Mouse (Mus musculus) limb, embryonic 12.5 days (tissue): Measurements from ENCODE around the gene Mfsd5. TPM values are rescaled to one million over a fixed set of nuclear protein-coding genes. Genes with fewer than 3 reads are reported as not detected.
A peak's percentile ranks its signal among the peaks of the same experiment; 100 is the strongest.

ENCODE experiments used
- ATAC-seq: fragments of 200-750 bp; cut with Nextera tagmentation; 2 replicates; pipeline ENCODE4 v1.8.0; 2017; ENCODE audit warnings: low read depth, moderate TSS enrichment; ENCODE audit not compliant: insufficient number of reproducible peaks, insufficient read depth, low FRiP score, low TSS enrichment
- H3K27ac ChIP-seq: fragments of 300-500 bp; sonication (generic); 2 replicates; pipeline ENCODE4 v1.5.1; 2016; ENCODE audit warnings: mild to moderate bottlenecking, moderate library complexity
- H3K27me3 ChIP-seq: fragments of 300-500 bp; sonication (generic); 2 replicates; pipeline ENCODE4 v1.6.1; 2016; ENCODE audit warnings: mild to moderate bottlenecking, moderate library complexity
- H3K36me3 ChIP-seq: fragments of 300-500 bp; sonication (generic); 2 replicates; pipeline ENCODE4 v1.6.1; 2016; ENCODE audit warnings: mild to moderate bottlenecking, moderate library complexity
- H3K4me1 ChIP-seq: fragments of 300-500 bp; sonication (generic); replicated peaks from 2 replicates; pipeline ENCODE4 v1.6.1; 2016
- H3K4me2 ChIP-seq: fragments of 300-500 bp; sonication (generic); 2 replicates; pipeline ENCODE4 v1.6.1; 2016; ENCODE audit warnings: mild to moderate bottlenecking, moderate library complexity
- H3K4me3 ChIP-seq: fragments of 300-500 bp; sonication (generic); replicated peaks from 2 replicates; pipeline ENCODE4 v1.5.1; 2016; ENCODE audit warnings: mild to moderate bottlenecking
- H3K9ac ChIP-seq: fragments of 300-500 bp; sonication (generic); replicated peaks from 2 replicates; pipeline ENCODE4 v1.6.1; 2016; ENCODE audit warnings: mild to moderate bottlenecking, moderate library complexity
- H3K9me3 ChIP-seq: fragments of 300-500 bp; sonication (generic); 2 replicates; pipeline ENCODE4 v1.6.1; 2016; ENCODE audit warnings: mild to moderate bottlenecking, moderate library complexity
- WGBS: fragments of 180-500 bp; shearing (Covaris S2); methylation state at CpG from one replicate; pipeline ENCODE4 v1.1.7; 2016; 5-methylcytosine and 5-hydroxymethylcytosine counted together
- polyA plus RNA-seq: library from polyadenylated mRNA; unstranded; fragments of >200 nt; fragmentation: Nextera tagmentation; extraction: Ambion mirVana; gene quantifications from 2 replicates; pipeline ENCODE4 v1.2.1, GENCODE M21; 2016

Mfsd5 gene
- polyA plus RNA-seq, 1 experiment from 2014 or later: 58.8 TPM

GRCm38 (mm10) chr15:102242404-102243228 lies 36.6 kb upstream of the Mfsd5 start:
- Histone ChIP-seq H3K9ac (no peak overlapping the region; the same call in 1 of the 2 replicates), H3K27ac (peak overlapping the region; percentile 100), H3K9me3 (no peaks in the 10 kb centered on the region), H3K4me1 (peaks cover 48% of the 10 kb centered on the region), H3K27me3 (no peaks in the 10 kb centered on the region), H3K4me2 (peak overlapping the region; percentile 97), H3K36me3 (peaks cover 44% of the 10 kb centered on the region), H3K4me3 (peak overlapping the region; percentile 67)
- WGBS: 25% methylated on average over 12 of the region's 12 CpGs
- no peak for ATAC-seq

GRCm38 (mm10) chr15:102243229-102244190 lies 35.7 kb upstream of the Mfsd5 start:
- WGBS: 6% methylated on average over 22 of the region's 22 CpGs
- Histone ChIP-seq H3K9ac (peak overlapping the region; percentile 62), H3K36me3 (peaks cover 35% of the 10 kb centered on the region), H3K4me2 (peak overlapping the region; percentile 97), H3K4me1 (peaks cover 51% of the 10 kb centered on the region), H3K9me3 (no peaks in the 10 kb centered on the region), H3K27ac (peak overlapping the region; percentile 100), H3K4me3 (peak overlapping the region; percentile 67), H3K27me3 (no peaks in the 10 kb centered on the region)
- no peak for ATAC-seq

- H3K36me3 ChIP-seq: peaks cover 25% of the 10 kb centered on the region
- peak overlapping the region; percentile 67 for H3K4me3 ChIP-seq
- peaks cover 61% of the 10 kb centered on the region for H3K4me1 ChIP-seq
- H3K9me3 ChIP-seq: no peaks in the 10 kb centered on the region
- H3K4me2 ChIP-seq: peak overlapping the region; percentile 97
- no peaks in the 10 kb centered on the region for H3K27me3 ChIP-seq
- no peak for ATAC-seq
- H3K9ac ChIP-seq: peak overlapping the region; percentile 82
- WGBS: 2% methylated on average over 19 of the region's 19 CpGs
- H3K27ac ChIP-seq: peak overlapping the region; percentile 100
These were observed 34.7 kb upstream of the Mfsd5 start for GRCm38 (mm10) chr15:102244306-102245191.

- no peak for ATAC-seq
- Histone ChIP-seq H3K4me1 (peaks cover 70% of the 10 kb centered on the region), H3K36me3 (peaks cover 26% of the 10 kb centered on the region), H3K4me2 (peak overlapping the region; percentile 97), H3K4me3 (peak overlapping the region; percentile 67), H3K9ac (peak overlapping the region; percentile 82), H3K9me3 (no peaks in the 10 kb centered on the region), H3K27me3 (no peaks in the 10 kb centered on the region), H3K27ac (peak overlapping the region; percentile 100)
- WGBS: under 1% methylated on average over 14 of the region's 14 CpGs
These were observed 33.8 kb upstream of the Mfsd5 start for GRCm38 (mm10) chr15:102245461-102245881.

- Histone ChIP-seq H3K36me3 (peaks cover 26% of the 10 kb centered on the region), H3K4me1 (peaks cover 76% of the 10 kb centered on the region), H3K4me2 (peak overlapping the region; percentile 97), H3K9me3 (no peaks in the 10 kb centered on the region), H3K27ac (peak overlapping the region; percentile 100), H3K27me3 (no peaks in the 10 kb centered on the region), H3K4me3 (peak overlapping the region; percentile 67), H3K9ac (peak overlapping the region; percentile 82)
- under 1% methylated on average over 40 of the region's 44 CpGs for WGBS
- ATAC-seq: peak; percentile 26
These were observed 33.1 kb upstream of the Mfsd5 start for GRCm38 (mm10) chr15:102245891-102246741.

GRCm38 (mm10) chr15:102246866-102247251 lies 32.4 kb upstream of the Mfsd5 start:
- H3K4me1 ChIP-seq: peaks cover 81% of the 10 kb centered on the region
- no peaks in the 10 kb centered on the region for H3K27me3 ChIP-seq
- H3K27ac ChIP-seq: peak overlapping the region; percentile 100
- H3K9me3 ChIP-seq: no peaks in the 10 kb centered on the region
- peaks cover 26% of the 10 kb centered on the region for H3K36me3 ChIP-seq
- ATAC-seq: peak; percentile 38
- peak overlapping the region; percentile 82 for H3K9ac ChIP-seq
- H3K4me3 ChIP-seq: peak overlapping the region; percentile 67
- peak overlapping the region; percentile 97 for H3K4me2 ChIP-seq
- 0% methylated on average over 34 of the region's 35 CpGs for WGBS

- Histone ChIP-seq H3K27me3 (no peaks in the 10 kb centered on the region), H3K9me3 (no peaks in the 10 kb centered on the region), H3K9ac (peak overlapping the region; percentile 67), H3K4me2 (peak overlapping the region; percentile 97), H3K27ac (peak overlapping the region; percentile 100), H3K36me3 (peaks cover 29% of the 10 kb centered on the region), H3K4me3 (peak overlapping the region; percentile 67), H3K4me1 (peaks cover 81% of the 10 kb centered on the region)
- peak; percentile 13 for ATAC-seq
- under 1% methylated on average over 42 of the region's 65 CpGs for WGBS
These were observed 31.8 kb upstream of the Mfsd5 start for GRCm38 (mm10) chr15:102247252-102248130.

- Histone ChIP-seq H3K4me3 (peak overlapping the region; percentile 67), H3K4me1 (peaks cover 80% of the 10 kb centered on the region), H3K27ac (peak overlapping the region; percentile 100), H3K4me2 (peak overlapping the region; percentile 97), H3K36me3 (peaks cover 35% of the 10 kb centered on the region), H3K9ac (peak overlapping the region; percentile 67), H3K27me3 (no peaks in the 10 kb centered on the region), H3K9me3 (no peaks in the 10 kb centered on the region)
- 1% methylated on average over 8 of the region's 8 CpGs for WGBS
- no peak for ATAC-seq
These were observed 31.0 kb upstream of the Mfsd5 start for GRCm38 (mm10) chr15:102248131-102248811.

- H3K27me3 ChIP-seq: no peaks in the 10 kb centered on the region
- WGBS: 0% methylated on average over 3 of the region's 3 CpGs
- H3K36me3 ChIP-seq: peaks cover 40% of the 10 kb centered on the region
- H3K4me2 ChIP-seq: peak overlapping the region; percentile 97
- peaks cover 80% of the 10 kb centered on the region for H3K4me1 ChIP-seq
- peak; percentile 44 for ATAC-seq
- no peaks in the 10 kb centered on the region for H3K9me3 ChIP-seq
- H3K9ac ChIP-seq: peak overlapping the region; percentile 52; the same call in 1 of the 2 replicates
- H3K4me3 ChIP-seq: peak overlapping the region; percentile 67
- peak overlapping the region; percentile 100 for H3K27ac ChIP-seq
These were observed 30.5 kb upstream of the Mfsd5 start for GRCm38 (mm10) chr15:102248812-102249191.
